Mouse (Mus musculus) limb, embryonic 14.5 days (tissue): ENCODE results near the gene Rnaseh2a. TPM values are rescaled to one million over a fixed set of nuclear protein-coding genes. Genes with fewer than 3 reads are reported as not detected.
A peak's percentile ranks its signal among the peaks of the same experiment; 100 is the strongest.

ENCODE experiments used
- ATAC-seq: fragments of 200-750 bp; cut with Nextera tagmentation; 2 replicates; pipeline ENCODE4 v1.8.0; 2017; ENCODE audit warnings: low read depth, moderate number of reproducible peaks, moderate TSS enrichment; ENCODE audit not compliant: low FRiP score
- DNase-seq: peaks from one replicate; pipeline ENCODE4 v3.0.0-alpha.2; 2015; ENCODE audit warnings: low spot score
- H3K27ac ChIP-seq: fragments of 300-500 bp; sonication (generic); replicated peaks from 2 replicates; pipeline ENCODE4 v1.5.1; 2014; ENCODE audit warnings: low read depth, mild to moderate bottlenecking, low read length, moderate library complexity, mixed read lengths
- H3K27me3 ChIP-seq: fragments of 300-500 bp; sonication (generic); 2 replicates; pipeline ENCODE4 v1.6.1; 2014; ENCODE audit warnings: low read length, mixed read lengths; ENCODE audit not compliant: control insufficient read depth, insufficient read depth
- H3K36me3 ChIP-seq: fragments of 300-500 bp; sonication (generic); 2 replicates; pipeline ENCODE4 v1.6.1; 2014; ENCODE audit warnings: mild to moderate bottlenecking, low read length, moderate library complexity, mixed read lengths; ENCODE audit not compliant: control insufficient read depth, insufficient read depth
- H3K4me1 ChIP-seq: fragments of 300-500 bp; sonication (generic); 2 replicates; pipeline ENCODE4 v1.6.1; 2014; ENCODE audit warnings: antibody characterized with exemption, low read length, mixed read lengths; ENCODE audit not compliant: control insufficient read depth, insufficient read depth
- H3K4me2 ChIP-seq: fragments of 300-500 bp; sonication (generic); replicated peaks from 2 replicates; pipeline ENCODE4 v1.6.1; 2014; ENCODE audit warnings: low read depth, mild to moderate bottlenecking, low read length, moderate library complexity; ENCODE audit not compliant: severe bottlenecking
- H3K4me3 ChIP-seq: fragments of 300-500 bp; sonication (generic); replicated peaks from 2 replicates; pipeline ENCODE4 v1.5.1; 2014; ENCODE audit warnings: low read length
- H3K9ac ChIP-seq: fragments of 300-500 bp; sonication (generic); 2 replicates; pipeline ENCODE4 v1.6.1; 2014; ENCODE audit warnings: mild to moderate bottlenecking, low read depth, low read length, moderate library complexity; ENCODE audit not compliant: severe bottlenecking
- H3K9me3 ChIP-seq: fragments of 300-500 bp; sonication (generic); 2 replicates; pipeline ENCODE4 v1.6.1; 2016; ENCODE audit warnings: low read length; ENCODE audit not compliant: control insufficient read depth
- POLR2A ChIP-seq: fragments of 200-500 bp; IDR thresholded peaks from 2 replicates; pipeline ENCODE4 v1.8.0; 2012; ENCODE audit warnings: inconsistent platforms, mild to moderate bottlenecking, moderate library complexity, borderline replicate concordance; ENCODE audit not compliant: insufficient read depth, insufficient read length; ENCODE audit errors: extremely low read depth
- WGBS: fragments of 180-500 bp; shearing (Covaris S2); extraction: QIAGEN DNeasy Blood & Tissue Kit; methylation state at CpG from one replicate; pipeline ENCODE4 v1.1.7; 2014; 5-methylcytosine and 5-hydroxymethylcytosine counted together
- polyA plus RNA-seq, 2 experiments: library from polyadenylated mRNA; depleted of rRNA in 1 of 2; stranded (reverse) in 1 of 2; unstranded in 1 of 2; fragments of >200 nt; fragmentation: Nextera tagmentation in 1 of 2; extraction: Ambion mirVana in 1 of 2; gene quantifications; 2 replicates each; pipeline versions ENCODE4 v1.2.1 to v1.2.3; 2012 to 2014

Gene Rnaseh2a
- polyA plus RNA-seq, 2 experiments = 60.8 to 90.8 TPM

DNA sequence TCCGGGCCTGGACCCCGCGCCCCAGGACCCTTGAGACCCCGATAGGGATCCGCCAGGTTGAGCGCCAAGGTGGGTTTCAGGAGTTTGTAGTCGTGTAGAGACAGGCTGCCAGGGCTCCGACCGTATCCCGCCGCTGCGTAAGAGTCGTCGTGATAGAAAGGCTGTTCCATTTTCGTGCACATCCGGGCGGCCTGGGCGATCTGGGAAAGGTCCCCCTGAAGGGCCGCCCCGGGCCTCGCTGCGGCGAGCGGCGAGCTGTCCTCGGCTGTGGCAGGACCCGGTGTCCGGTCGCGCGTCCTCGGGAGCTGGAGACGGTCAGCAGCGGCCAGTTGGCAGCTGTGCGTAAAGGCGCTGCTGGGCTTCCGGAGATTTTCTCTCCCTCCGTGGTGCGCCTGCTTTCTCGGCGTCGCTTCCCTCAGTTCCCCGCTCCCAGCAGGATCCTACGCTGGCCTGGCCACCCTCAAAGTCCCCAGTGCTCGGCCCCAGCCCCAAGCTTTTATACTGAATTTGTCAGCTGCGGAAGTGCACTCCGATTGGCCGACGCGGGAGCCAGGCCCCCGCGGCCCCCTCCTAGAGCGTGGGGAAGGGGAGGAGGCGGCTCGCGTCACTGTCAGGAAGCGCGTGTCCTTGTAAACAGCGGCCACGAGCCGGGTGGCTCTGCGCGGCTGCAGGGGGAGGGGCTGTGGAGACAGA lies 8.8 kb upstream of the Rnaseh2a start, which contains the start of gene Junb:
Gene Junb, minus strand, starts transcription at position 471 of the 693 bp plus-strand sequence.
- TF ChIP-seq POLR2A = peak; percentile 97; the same call in 1 of the 2 replicates
- Histone ChIP-seq H3K9ac (peak within 1 kb of the TSS; percentile 66), H3K4me3 (peak within 1 kb of the TSS; percentile 64), H3K36me3 (peaks cover 11% of the 10 kb centered on the region), H3K4me2 (peak within 1 kb of the TSS; percentile 99), H3K27ac (0 out of 2 replicates have a peak within 1 kb of the TSS, but pooled peaks have one; percentile 21), H3K27me3 (peaks cover 15% of the 10 kb centered on the region), H3K4me1 (peaks cover 40% of the 10 kb centered on the region), H3K9me3 (no peaks in the 10 kb centered on the region)
- WGBS = under 1% methylated on average over 62 of the region's 63 CpGs
- DNase-seq (peak; percentile 84), ATAC-seq (peak; percentile 73)

GRCm38 (mm10) chr8:84977435-84978247 lies 8.1 kb upstream of the Rnaseh2a start:
- DNase-seq = no peak
- H3K9me3 ChIP-seq = no peaks in the 10 kb centered on the region

GRCm38 (mm10) chr8:84976763-84977434 lies 7.3 kb upstream of the Rnaseh2a start:
- Histone ChIP-seq H3K9me3 (no peaks in the 10 kb centered on the region), H3K4me2 (peak overlapping the region; percentile 99), H3K9ac (peak overlapping the region; percentile 66; the same call in 1 of the 2 replicates), H3K4me1 (peaks cover 40% of the 10 kb centered on the region), H3K4me3 (peak overlapping the region; percentile 64), H3K27me3 (peaks cover 15% of the 10 kb centered on the region), H3K27ac (no peak overlapping the region), H3K36me3 (peaks cover 25% of the 10 kb centered on the region)
- no peak for DNase-seq
- WGBS = 2% methylated on average over 24 of the region's 25 CpGs
- ATAC-seq = no peak
- no peak for TF ChIP-seq POLR2A

More at GRCm38 (mm10) chr8:84977435-84978247, 8.1 kb upstream of the Rnaseh2a start:
- peaks cover 40% of the 10 kb centered on the region for H3K4me1 ChIP-seq
- no peak overlapping the region for H3K27ac ChIP-seq
- peak overlapping the region; percentile 66 for H3K9ac ChIP-seq
- peaks cover 15% of the 10 kb centered on the region for H3K27me3 ChIP-seq
- H3K4me2 ChIP-seq = peak overlapping the region; percentile 99
- no peak for ATAC-seq
- TF ChIP-seq POLR2A = no peak
- H3K36me3 ChIP-seq = peaks cover 18% of the 10 kb centered on the region
- 1% methylated on average over 65 of the region's 70 CpGs for WGBS
- H3K4me3 ChIP-seq = peak overlapping the region; percentile 64

DNA sequence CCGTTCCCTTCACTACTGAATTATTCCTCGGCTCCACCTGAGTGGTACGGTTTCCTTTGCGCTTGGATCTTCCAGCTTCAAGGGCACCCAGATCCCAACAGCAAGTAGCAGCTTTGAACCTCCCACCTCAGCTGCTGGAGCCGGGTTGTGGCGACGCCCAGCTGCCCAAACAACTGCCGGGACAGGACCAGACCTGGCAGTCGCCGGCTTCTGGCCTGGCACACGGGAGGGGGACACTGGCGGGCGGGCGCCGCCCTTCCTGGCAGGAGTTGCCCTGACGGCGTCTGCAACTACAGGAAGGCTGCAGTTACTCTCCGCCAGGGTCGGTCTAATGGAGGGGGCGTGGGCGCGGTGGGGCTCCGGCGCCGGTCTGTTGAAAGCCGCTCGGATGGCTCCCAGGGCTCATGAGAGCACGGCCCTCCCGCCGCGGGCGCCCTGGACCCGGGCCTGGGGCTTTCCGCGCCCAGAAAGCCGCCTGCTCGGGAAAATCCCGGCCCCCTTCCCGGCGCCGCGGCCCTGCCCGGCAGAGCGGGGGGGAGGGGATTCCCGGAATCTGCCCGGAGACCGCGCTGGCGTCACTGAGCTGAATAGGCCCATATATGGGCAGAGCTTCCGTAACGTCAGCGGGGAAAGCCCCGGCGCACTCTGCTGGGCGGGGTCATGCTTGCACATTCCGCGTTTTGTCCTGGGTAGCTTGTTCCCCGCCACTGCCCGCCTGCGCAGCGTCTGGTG lies 6.6 kb upstream of the Rnaseh2a start:
- Histone ChIP-seq H3K4me1 (peaks cover 39% of the 10 kb centered on the region), H3K4me2 (peak overlapping the region; percentile 99), H3K27ac (peak overlapping the region; percentile 73), H3K9ac (peak overlapping the region; percentile 66), H3K4me3 (peak overlapping the region; percentile 64), H3K9me3 (no peaks in the 10 kb centered on the region), H3K36me3 (peaks cover 32% of the 10 kb centered on the region), H3K27me3 (peaks cover 15% of the 10 kb centered on the region)
- ATAC-seq = peak; percentile 84
- 1% methylated on average over 52 of the region's 61 CpGs for WGBS
- DNase-seq = peak; percentile 91
- no peak for TF ChIP-seq POLR2A
